Mouse (Mus musculus) thymus, postnatal 4 days (tissue): Measurements from ENCODE around the gene Olfr1487.
"Not testable (repeated sequence)": the region's sequence is repeated elsewhere in the genome, so short reads cannot be mapped to it uniquely, and the experiment has no call there.

Source experiments
- DNase-seq: peaks from one replicate; pipeline ENCODE4 v3.0.0; 2021

Gene Olfr1487

DNA sequence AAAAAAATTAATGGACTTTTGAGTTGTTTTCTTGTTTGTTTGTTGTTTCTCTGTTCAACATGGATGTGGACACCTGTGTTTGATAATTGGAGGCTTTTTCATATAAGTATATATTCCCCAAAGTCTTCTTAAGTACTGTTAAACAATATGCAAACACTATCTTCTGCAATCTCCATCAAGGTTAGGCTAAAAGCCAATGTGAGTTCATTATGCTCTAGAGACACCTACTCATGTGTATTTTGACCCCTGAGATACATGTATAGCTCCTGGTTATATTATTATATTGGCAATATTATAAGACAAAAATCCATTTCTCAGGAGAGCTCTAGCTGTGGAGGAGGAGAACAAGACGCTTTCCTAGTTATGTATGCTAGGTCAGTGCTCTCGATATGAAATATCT, at the start of gene Olfr1487:
Gene Olfr1487 (plus strand): TSS at position 301 of the 400 bp plus-strand sequence.
- not testable (repeated sequence) for DNase-seq

DNA sequence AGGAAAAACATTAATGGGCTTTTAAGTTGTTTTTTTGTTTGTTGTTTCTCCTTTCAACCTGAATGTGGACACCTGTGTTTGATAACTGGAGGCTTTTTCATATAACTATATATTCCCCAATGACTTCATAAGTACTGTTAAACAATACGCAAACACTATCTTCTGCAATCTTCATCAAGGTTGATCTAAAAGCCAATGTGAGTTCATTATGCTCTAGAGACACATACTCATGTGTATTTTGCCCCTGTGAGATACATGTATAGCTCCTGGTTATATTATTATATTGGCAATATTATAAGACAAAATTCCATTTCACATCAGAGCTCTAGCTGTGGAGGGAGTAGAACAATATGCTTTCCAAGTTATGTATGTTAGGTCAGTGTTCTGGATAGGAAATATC, 34.0 kb upstream of the Olfr1487 start, which contains the start of gene Olfr1484:
Gene Olfr1484 (plus strand): TSS at position 301 of the 400 bp plus-strand sequence.
- no peak for DNase-seq

DNA sequence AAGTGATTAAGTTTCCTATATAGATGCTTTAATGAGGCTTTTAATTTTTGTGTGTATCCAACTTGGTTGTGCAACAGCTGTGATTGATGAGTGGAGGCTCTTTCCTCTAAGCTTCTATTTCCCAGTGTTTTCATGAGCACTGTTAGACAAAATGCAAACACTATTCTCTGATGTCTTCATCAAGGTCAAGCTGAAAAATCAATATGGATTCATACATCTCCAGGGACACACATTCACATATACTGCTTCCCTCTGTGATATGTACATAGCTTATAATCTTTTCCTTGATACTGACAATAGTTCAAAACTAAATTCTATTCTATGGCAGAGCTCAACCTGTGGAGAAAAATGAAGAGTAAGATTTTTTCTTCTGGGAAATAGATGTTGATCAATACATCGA, 14.1 kb downstream of the Olfr1487 start, which contains the start of gene Olfr1489:
Gene Olfr1489 (plus strand): TSS at position 301 of the 400 bp plus-strand sequence.
- DNase-seq = no peak

DNA sequence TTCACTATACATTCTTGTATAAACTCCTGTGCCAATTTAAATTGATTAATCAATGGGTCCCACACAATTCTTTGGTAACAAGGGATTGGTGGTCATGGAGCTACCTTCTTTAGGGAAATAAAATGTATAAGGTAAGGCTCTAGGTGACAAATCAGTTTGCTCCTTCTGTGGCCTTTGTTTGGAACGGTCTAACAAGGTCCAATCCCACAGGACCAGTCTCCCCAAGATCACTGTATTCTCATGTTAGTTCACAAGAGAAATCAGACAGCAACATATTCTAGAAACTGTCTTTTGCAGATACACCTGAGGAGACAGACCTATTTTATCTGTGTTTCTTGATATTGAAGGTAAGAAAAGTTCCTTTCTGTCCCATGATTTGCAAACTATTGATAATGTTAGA, 33.6 kb downstream of the Olfr1487 start, which contains the start of gene Olfr1490:
Gene Olfr1490 (plus strand): TSS at position 301 of the 400 bp plus-strand sequence.
- no peak for DNase-seq
